Mouse (Mus musculus) urinary bladder, postnatal 4 days (tissue): ENCODE measurements around the gene Akap2.

Source experiments
- DNase-seq, 2 experiments: peaks; one replicate each; pipeline ENCODE4 v3.0.0; 2021 to 2022; ENCODE audit warnings: low spot score in 2 of 2

Akap2 gene

DNA sequence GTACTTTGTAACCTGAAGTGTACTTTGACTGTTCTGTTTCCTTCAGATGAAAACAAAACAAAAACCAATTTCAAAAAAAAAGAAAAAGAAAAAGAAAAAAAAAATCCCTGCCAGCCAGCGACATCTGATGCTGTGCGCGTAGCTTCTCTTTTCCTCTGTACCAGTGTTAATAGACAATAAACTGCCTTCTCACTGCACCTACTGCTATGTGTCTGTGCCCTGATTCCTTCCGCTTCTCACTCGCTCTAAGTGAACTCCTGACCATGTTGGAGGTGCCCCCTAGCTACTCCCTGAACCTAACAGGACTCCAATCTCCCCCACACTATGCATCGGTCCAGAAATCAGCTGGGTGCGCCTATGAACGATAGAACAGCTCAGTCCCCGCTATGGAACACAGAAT is at the start of gene Akap2:
Gene Akap2, plus strand, starts transcription at position 304 of the 400 bp plus-strand sequence.
- DNase-seq, result no peak

DNA sequence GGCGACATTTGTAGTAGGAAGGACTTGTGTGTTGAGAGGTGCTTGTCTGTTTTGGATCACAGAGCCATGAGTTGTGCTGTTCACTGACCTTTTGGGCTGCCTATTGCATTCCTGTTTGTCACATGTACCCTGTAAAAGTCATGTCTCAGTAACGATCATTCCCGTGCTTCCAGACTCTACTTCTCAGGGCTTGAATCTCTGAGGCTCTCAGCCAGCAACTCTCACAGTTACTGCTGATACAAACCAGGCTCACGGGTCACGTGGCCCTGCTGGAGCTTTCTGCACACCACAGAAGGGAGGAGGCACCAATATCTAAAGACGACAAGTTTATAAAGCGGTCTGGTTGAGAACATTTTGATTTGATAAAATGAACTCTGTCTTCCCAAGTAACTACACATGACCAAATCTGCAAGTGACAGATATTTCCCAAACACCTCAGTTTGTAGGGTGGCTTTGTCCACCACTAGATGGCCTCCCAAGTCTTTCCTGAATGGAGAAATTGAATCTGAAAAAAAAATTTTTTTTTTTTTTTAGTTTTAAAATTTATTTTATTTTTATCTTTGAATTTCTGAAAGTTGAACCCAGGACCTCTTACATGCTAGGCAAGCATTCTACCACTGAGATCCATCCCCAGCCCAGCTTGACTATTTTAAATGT is 46.5 kb upstream of the Akap2 start:
- peak in 1 of 2 experiments; percentile 50 for DNase-seq

DNA sequence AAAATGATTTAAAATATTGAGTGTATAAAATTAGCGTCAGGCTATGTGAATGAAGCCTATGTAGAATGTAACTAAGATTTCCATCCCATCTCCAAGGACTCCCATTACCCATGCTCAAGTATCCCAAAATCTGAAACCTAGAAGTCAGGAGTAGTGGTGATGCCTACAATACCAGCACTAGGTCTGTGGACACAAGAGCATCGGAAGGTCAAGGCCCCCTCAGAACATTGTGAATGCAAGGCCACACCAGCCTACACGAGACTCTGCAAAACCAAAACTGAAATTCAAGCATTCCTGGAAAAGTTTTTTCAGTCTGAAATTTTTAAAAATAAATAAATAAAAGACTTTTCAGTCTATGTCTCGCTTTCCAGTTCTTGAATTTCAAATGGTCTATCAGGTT is 44.9 kb upstream of the Akap2 start:
- no peak for DNase-seq

DNA sequence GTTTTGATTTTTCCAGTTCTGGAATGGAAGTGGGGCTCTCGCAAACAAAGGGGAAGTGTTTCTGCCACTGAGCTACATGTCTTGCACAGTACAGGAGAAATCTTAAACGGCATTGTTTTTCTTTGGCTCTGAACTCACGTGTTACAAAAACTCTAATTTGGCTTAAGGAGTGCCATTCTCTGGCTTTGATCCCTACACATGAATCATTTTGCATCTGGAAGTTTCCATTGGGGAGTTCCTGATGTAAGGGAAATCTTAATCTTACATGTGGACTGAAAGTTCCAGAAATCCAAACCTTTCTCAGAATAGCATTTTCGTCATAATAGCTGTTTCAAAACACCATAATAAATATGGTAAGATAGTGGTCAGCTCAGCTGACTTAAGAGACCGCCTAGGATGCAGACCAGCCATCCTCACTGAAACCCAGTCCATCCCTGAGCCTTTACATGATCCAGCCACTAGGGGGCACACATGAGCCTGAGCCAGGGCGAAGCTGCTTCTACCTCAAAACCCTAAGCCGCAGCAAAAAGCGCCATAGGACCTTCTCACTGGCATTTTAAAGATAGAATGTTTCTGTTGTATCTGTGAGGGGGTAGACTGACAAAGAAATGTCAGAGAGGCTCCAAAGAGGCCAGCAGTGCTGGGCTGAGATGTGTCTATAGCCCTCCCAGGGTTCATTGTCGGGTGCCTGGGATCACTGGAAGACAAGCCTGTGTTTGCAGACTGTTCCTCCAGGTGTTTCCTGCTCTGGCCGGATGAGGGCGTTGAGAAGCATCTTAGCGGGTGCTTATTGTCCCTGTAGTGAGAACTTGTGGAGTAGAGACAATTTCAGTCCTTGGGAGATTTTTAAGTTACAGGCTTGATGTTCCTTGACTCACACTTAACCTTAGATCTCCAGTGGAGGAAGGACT is 44.2 kb upstream of the Akap2 start:
- peak; percentile 75 to 91 for DNase-seq

DNA sequence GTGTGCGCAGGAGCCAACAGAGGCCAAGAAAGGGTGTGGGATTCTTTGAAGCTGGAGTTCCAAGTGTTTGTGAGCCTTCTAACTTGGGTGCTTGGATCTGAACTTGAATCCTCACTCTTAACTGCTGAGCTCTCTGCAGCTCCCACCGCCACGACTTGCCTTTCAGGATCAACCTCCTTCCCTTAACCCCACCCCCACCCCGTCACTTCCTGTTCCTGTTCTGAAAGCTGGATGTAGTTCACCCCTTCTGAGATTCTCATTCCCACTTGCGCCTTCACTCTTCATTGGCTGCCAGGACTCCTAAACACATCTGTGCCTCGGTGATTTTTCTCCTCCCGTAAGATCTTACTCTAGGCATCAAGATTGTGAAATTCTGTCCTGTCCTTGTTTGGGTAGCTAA is 43.1 kb upstream of the Akap2 start:
- DNase-seq, result no peak

DNA sequence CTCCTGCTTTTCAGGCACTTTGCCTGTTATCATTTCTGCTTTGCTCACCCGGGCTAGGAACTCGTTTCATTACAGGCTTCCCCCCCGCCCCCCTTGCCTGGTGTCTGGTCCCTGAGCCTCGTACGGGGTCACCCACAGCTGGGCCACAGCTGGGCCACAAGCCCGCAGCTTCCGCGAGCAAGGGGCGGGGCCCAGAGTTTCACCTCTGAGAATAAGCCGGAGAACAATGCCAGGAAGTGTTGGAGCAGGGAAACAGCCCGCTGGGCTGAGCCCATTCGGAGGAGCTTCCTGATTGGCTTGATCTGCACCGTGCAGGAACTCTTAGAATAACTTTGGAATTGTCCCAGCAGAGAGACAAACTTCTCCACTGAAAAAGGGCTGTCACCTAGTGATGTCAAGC is 42.1 kb upstream of the Akap2 start:
- DNase-seq, result peak; percentile 53 to 67

- DNase-seq, result no peak
Observed at GRCm38 (mm10) chr4:57677916-57678315, 39.5 kb upstream of the Akap2 start.

GRCm38 (mm10) chr4:57678991-57679457 is 38.4 kb upstream of the Akap2 start:
- DNase-seq, result no peak

GRCm38 (mm10) chr4:57680186-57680585 is 37.3 kb upstream of the Akap2 start:
- DNase-seq, result no peak

DNA sequence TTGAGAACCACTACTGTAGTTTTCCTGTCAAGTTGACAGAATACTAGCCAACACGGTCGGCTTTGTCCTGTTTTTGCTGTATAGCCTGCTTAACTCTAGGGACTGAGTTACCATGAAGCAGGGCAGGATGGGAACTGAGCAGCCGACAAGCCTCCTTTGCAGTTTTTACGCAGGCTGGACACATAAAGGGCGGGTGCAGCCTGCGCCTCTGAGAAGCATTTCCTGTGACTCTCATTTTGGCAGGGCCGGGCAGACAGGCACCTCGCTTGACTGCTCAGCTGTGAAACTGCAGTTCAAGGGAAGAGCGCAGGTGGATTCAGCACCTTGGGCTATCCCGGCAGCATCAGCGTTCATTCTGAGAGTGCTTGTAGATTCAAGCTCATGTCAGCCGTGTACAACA is 35.9 kb upstream of the Akap2 start:
- DNase-seq, result no peak

- no peak for DNase-seq
Observed at GRCm38 (mm10) chr4:57682341-57682740, 35.1 kb upstream of the Akap2 start.

GRCm38 (mm10) chr4:57682944-57683343 is 34.5 kb upstream of the Akap2 start:
- no peak for DNase-seq

GRCm38 (mm10) chr4:57684676-57685215 is 32.7 kb upstream of the Akap2 start:
- DNase-seq, result no peak

DNA sequence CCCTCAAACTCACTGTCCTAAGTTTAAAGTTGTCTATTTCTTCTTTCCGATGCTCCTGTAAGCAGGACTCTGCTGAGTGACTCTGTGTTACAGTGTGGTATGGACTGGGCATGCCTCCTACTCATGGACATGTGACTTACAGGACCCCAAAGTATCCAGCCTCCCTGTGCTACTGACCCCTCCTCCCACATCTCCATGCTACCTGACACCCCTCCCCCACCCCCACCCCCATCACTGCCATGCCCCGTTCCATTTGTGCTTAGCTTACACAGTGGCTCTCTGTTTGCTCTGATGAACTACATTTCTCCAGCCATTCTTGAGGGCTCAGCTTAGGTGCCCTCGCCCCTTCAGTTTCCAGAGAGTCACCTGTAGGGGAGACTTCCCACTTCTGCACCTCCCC is 30.7 kb upstream of the Akap2 start:
- no peak for DNase-seq

DNA sequence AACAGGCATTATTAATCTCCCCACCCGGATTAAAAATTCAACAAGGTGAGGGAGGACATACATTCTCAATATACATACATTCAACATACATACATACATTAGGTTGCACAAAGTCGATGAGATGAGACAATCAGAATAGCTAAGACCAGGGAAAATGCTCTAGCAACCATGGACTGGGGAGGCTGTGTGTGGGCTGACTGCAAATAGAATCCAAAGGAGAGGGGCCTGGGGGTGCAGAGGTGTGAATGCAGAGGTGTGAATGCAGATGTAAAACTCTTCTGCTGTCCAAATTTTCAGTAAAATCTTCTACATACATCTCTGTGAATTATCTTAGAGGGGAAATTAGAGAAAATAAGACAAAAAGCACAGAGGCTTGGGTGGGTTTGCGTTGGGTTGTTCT is 29.9 kb upstream of the Akap2 start:
- DNase-seq, result no peak

DNA sequence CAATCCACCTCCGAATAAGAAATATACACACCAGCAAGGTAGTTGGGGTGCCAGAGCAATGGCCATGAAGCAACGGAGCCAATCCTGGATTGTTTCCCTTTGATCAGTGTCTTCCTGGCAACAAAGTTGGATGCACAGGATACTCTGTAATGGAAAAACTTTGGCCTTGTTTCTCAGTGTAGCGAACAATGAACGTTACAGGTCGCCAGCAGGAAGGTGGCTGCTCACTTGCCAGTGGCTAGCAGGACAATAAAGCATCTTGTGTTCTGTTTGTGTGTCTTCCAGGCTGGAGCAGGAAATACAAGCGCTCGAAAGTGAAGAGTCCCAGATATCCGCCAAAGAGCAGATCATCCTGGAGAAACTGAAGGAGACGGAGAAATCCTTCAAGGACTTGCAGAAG is 29.3 kb upstream of the Akap2 start:
- no peak for DNase-seq

DNA sequence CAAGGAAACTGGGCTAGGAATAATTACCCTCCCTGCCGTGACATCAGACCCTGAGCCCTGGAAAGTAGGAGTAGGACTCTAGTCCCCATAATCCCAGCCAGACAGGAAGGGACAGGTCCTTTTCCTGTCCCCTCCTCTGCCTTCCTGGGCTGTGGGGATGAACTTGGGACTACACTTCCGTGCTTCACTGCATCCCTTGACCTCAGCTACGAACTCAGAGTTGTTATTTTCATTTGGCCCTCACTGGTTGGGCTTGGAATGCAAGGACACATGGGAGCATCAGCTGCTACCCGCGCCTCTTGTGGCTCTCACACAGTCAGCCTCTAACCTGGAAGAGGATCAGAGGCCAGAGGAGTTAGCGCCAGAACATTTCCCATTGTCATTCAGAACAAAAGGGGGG is 27.5 kb upstream of the Akap2 start:
- no peak for DNase-seq

DNA sequence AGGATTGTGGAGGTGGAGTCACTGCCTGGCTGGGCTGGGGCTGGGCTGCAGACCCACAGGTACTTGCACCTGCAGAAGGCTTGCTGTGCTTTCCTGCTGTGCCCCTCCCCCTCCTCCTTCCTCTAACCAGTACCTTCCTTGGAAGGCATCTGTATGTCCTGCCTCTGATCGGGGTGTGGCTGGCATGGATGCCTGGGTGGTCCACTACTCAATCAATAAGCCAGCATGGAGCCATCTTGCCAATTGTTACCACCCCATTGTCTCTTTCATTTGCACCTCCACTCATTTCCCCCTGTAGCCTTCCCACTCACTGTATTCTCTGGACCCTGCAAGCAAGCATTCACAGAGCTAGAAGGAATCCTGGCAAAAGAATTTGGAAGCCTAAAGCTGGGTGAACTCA is 26.7 kb upstream of the Akap2 start:
- no peak for DNase-seq

DNA sequence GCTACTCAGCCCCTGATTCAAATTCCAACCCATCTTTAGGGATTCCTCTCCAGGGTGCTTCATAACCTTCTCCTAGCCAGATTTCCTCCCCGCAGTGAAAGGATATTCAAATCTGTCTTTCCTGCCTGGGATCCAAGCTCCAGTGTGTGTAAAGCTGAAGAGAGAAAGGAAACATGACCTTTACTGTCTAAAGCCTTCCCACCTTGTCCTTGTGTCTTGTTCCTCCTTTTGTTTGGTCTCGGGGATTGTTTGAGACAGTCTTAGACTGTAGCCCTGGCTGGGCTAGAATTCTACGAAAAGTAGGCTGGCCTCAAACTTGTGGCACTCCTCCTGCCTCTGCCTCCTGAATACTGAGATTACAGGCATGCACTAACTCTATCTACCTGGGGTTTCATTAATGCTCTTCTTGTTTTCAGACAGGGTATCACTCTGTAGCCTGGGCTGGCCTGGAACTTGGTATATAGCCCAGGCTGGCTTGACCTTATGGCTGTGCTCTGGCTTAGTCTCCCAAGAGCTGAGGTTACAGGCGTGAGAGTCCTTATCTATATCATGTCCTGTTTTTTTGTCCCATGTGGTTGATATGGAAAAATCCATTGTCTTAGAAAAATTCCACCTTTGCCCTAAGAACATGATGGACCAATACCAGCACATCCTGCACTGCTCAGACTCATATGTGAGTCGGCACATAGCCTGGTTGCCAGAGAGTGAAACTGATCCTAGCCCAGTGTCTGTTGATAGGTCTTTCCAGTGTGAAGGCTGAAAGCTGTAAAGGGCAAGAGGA is 22.9 kb upstream of the Akap2 start:
- no peak for DNase-seq

- no peak for DNase-seq
Observed at GRCm38 (mm10) chr4:57696955-57697354, 20.5 kb upstream of the Akap2 start.

DNA sequence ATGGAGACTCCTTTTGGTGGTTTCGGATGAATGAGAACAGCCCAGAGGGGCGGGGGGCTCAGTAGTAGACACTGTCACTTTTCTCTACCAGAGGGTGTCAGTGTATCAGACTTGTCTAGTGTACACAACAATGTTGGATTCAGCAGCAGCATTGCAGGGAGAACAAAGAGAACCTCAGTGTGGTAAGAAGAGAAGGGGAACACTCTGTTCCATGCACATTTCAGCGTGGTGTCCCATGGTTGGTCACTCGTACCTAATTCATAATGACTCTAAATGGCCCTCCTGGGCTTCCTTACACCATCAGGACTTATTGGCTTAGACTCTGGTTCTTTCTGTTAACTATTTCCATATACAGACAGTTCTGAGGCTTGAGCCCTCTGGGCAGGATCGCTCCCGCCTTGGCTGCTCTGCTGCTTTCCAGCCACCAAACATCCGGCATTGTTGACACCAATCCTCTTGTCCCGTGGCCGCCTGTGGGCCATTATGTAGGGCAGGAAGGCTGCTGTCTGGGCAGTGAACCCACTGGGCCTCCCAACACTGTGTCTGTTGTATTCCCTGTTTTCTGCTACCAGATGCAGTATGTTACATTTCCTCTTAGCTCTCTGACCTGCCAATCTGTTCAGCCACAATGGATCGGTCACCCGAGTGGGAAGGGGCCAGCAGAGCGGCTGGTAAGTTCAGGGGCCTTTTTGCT is 19.4 kb upstream of the Akap2 start:
- DNase-seq, result no peak
